Mouse (Mus musculus) bone marrow macrophage, adult 2 months (primary cell): ENCODE data around the gene Dpep2nb.

Source experiments
- CTCF ChIP-seq: IDR thresholded peaks from 2 replicates; pipeline ENCODE4 v1.5.1; 2012; ENCODE audit warnings: low read depth, mild to moderate bottlenecking, low read length, moderate library complexity
- POLR2A ChIP-seq: IDR thresholded peaks from 2 replicates; pipeline ENCODE4 v1.6.1; 2012; ENCODE audit warnings: mild to moderate bottlenecking, low read depth, low read length, borderline replicate concordance

- TF ChIP-seq CTCF (no peak), POLR2A (no peak)
These were observed 3.9 kb downstream of the Dpep2nb start for GRCm38 (mm10) chr8:106001908-106002307.
